ENCODE assay signal across 9 mouse cellular contexts in the genomic region with DNA sequence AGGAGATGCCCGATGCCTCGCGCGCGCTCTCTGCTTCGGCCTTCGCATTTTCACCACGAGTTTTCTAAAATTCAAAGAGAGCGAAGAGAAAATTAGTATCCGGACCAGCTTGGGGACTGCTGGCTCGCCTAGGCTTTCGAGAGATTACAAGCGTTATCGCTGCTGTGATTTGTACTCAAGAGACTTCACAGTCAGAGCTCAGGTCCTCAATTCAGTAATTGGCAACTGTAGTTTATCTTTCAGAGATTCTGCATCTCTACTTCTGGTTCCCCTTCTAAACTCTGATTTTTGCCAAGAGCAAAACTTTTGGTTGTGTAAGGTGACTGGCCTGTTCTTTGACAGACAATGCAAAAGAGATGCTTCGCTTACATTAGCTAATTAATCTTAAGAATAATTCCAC. TPM values are rescaled to one million over a fixed set of nuclear protein-coding genes. Genes with fewer than 3 reads are reported as not detected.
A peak's percentile ranks its signal among the peaks of the same experiment; 100 is the strongest.
DNase-seq lines count a peak whose midpoint lies in the region; ATAC-seq and TF ChIP-seq lines count a peak whose summit lies in the region.
"Had no signal": no experiment of that assay in that cellular context is flagged by ENCODE, and none has a peak within 500 bp of the region (broad histone marks: within the 10 kb centered on the region; RNA-seq: fewer than 3 reads in every experiment).

No protein-coding gene starts in this region.

- peak overlapping the region; percentile 98 for H3K27ac ChIP-seq in heart, embryonic 12.5 days (ENCODE audit: poor library complexity, severe bottlenecking)
- H3K27ac ChIP-seq in hindbrain, embryonic 11.5 days (ENCODE audit: low read depth, low read length) = peak overlapping the region; percentile 92

- no peaks in the 10 kb centered on the region for H3K27me3 ChIP-seq in heart, embryonic 12.5 days (replicated peaks)
- no peaks in the 10 kb centered on the region for H3K27me3 ChIP-seq in G1E (ENCODE audit: insufficient read depth, low read length)
- H3K27me3 ChIP-seq in hindbrain, embryonic 11.5 days (ENCODE audit: control insufficient read depth, insufficient read depth, low read length) = no peaks in the 10 kb centered on the region

- WGBS in heart, embryonic 12.5 days = 4% methylated on average over 15 of the region's 15 CpGs
- 7% methylated on average over 15 of the region's 15 CpGs for WGBS in hindbrain, embryonic 11.5 days

- H3K4me2 ChIP-seq in heart, embryonic 12.5 days = peak overlapping the region; percentile 70
- peak overlapping the region; percentile 42 for H3K4me2 ChIP-seq in hindbrain, embryonic 11.5 days (replicated peaks; ENCODE audit: low read depth, low read length)

- H3K4me1 ChIP-seq in heart, embryonic 12.5 days (replicated peaks) = peaks cover 6% of the 10 kb centered on the region
- H3K4me1 ChIP-seq in G1E (ENCODE audit: insufficient read depth, low read depth, low read length) = peaks cover 32% of the 10 kb centered on the region
- no peaks in the 10 kb centered on the region for H3K4me1 ChIP-seq in hindbrain, embryonic 11.5 days (replicated peaks; ENCODE audit: control insufficient read depth, insufficient read depth, low read length)

- no peak for TF ChIP-seq CTCF in G1E (IDR thresholded peaks at IDR 0.05; ENCODE audit: low read depth, low read length)

- no peak for DNase-seq in heart, postnatal 4 days
- no peak for DNase-seq in G1E (ENCODE audit: low spot score)
- no peak for DNase-seq in hindbrain, embryonic 11.5 days (ENCODE audit: low spot score)
- no peak for DNase-seq in ovary, postnatal 36 days (ENCODE audit: low spot score)
- no peak for DNase-seq in left cerebral cortex, adult 18-20 months (ENCODE audit: low spot score in 2 of 2)
- DNase-seq in layer of hippocampus, postnatal 10 days (ENCODE audit: low spot score in 2 of 2) = no peak

- H3K9me3 ChIP-seq in heart, embryonic 12.5 days (replicated peaks) = no peaks in the 10 kb centered on the region
- no peaks in the 10 kb centered on the region for H3K9me3 ChIP-seq in G1E (replicated peaks)
- no peaks in the 10 kb centered on the region for H3K9me3 ChIP-seq in hindbrain, embryonic 11.5 days (ENCODE audit: control insufficient read depth, low read length)

- 0 out of 2 replicates have a peak, but pooled peaks cover 3% of the 10 kb centered on the region for H3K36me3 ChIP-seq in heart, embryonic 12.5 days
- peaks cover 2% of the 10 kb centered on the region for H3K36me3 ChIP-seq in G1E (replicated peaks)
- no peaks in the 10 kb centered on the region for H3K36me3 ChIP-seq in hindbrain, embryonic 11.5 days (ENCODE audit: control insufficient read depth, insufficient read depth, low read length)

- H3K9ac ChIP-seq in heart, embryonic 12.5 days = peak overlapping the region; percentile 88
- peak overlapping the region; percentile 74 for H3K9ac ChIP-seq in hindbrain, embryonic 11.5 days (ENCODE audit: low read depth, low read length)

- ATAC-seq in heart, embryonic 12.5 days (ENCODE audit: insufficient number of reproducible peaks, low FRiP score) = peak; percentile 2; the same call in 1 of the 2 replicates
- ATAC-seq in G1E (ENCODE audit: extremely low read depth, insufficient number of reproducible peaks, low FRiP score, poor library complexity, severe bottlenecking) = no peak
- ATAC-seq in hindbrain, embryonic 11.5 days (ENCODE audit: low FRiP score) = no peak
- ATAC-seq in megakaryocyte-erythroid progenitor cell, adult 5-6 weeks (replicated peaks; ENCODE audit: low FRiP score, low TSS enrichment, poor library complexity, severe bottlenecking) = peak; percentile 8

- peak overlapping the region; percentile 82 for H3K4me3 ChIP-seq in heart, embryonic 12.5 days
- H3K4me3 ChIP-seq in G1E (ENCODE audit: low read depth, low read length) = peak overlapping the region; percentile 89
- H3K4me3 ChIP-seq in hindbrain, embryonic 11.5 days (ENCODE audit: low read depth, low read length) = peak overlapping the region; percentile 59

RNA-seq across cellular contexts. Expression of gene Zfyve16, which starts 0.6 kb away (rescaled TPM):
- polyA plus RNA-seq in heart, embryonic 12.5 days (2016; fragmentation: Nextera tagmentation; extraction: Ambion mirVana) = 11.5 and 13.5 TPM in 2 replicates
- total RNA-seq in heart, postnatal 4 days (2021) = 10 to 100 TPM; 19.2 to 20.3 TPM
- total RNA-seq in G1E (2014; fragmentation: Nextera tagmentation) = 31.1 and 40.0 TPM in 2 replicates
- total RNA-seq in G1E (2017) = 11.9 and 15.5 TPM in 2 replicates
- polyA plus RNA-seq in G1E (2012) = 0.67 and 1.0 TPM in 2 replicates
- polyA plus RNA-seq in hindbrain, embryonic 11.5 days (2014; fragmentation: Nextera tagmentation; extraction: Ambion mirVana) = 10.6 and 15.5 TPM in 2 replicates
- 4.7 and 6.5 TPM in 2 replicates for total RNA-seq in megakaryocyte-erythroid progenitor cell, adult 5-6 weeks (2014; fragmentation: Nextera tagmentation)
- total RNA-seq in megakaryocyte-erythroid progenitor cell, adult 5-6 weeks (2017) = 4.0 and 5.9 TPM in 2 replicates
- 10 to 100 TPM; 14.0 to 18.0 TPM for total RNA-seq in left cerebral cortex, adult 18-20 months (2021)
- 10 to 100 TPM; 24.9 to 29.5 TPM for total RNA-seq in layer of hippocampus, postnatal 10 days (2021)

RNA-seq across cellular contexts. Expression of gene Spz1, which starts 44.7 kb away (rescaled TPM):
- not detected in 2 replicates for polyA plus RNA-seq in heart, embryonic 12.5 days (2016; fragmentation: Nextera tagmentation; extraction: Ambion mirVana)
- total RNA-seq in heart, postnatal 4 days (2021) = not detected
- not detected in 2 replicates for total RNA-seq in G1E (2014; fragmentation: Nextera tagmentation)
- 0.11 TPM in 1 of 2 replicates, not detected in the other for total RNA-seq in G1E (2017)
- not detected in 2 replicates for polyA plus RNA-seq in G1E (2012)
- polyA plus RNA-seq in hindbrain, embryonic 11.5 days (2014; fragmentation: Nextera tagmentation; extraction: Ambion mirVana) = not detected in 2 replicates
- not detected in 2 replicates for total RNA-seq in megakaryocyte-erythroid progenitor cell, adult 5-6 weeks (2014; fragmentation: Nextera tagmentation)
- total RNA-seq in megakaryocyte-erythroid progenitor cell, adult 5-6 weeks (2017) = not detected in 2 replicates
- not detected for total RNA-seq in left cerebral cortex, adult 18-20 months (2021)
- not detected for total RNA-seq in layer of hippocampus, postnatal 10 days (2021)
- total RNA-seq: gastrocnemius, postnatal 10 days had no signal

RNA-seq across cellular contexts. Expression of gene Fam151b, which starts 47.4 kb away (rescaled TPM):
- not detected in 2 replicates for polyA plus RNA-seq in heart, embryonic 12.5 days (2016; fragmentation: Nextera tagmentation; extraction: Ambion mirVana)
- 1 to 10 TPM; 2.6 to 3.4 TPM for total RNA-seq in heart, postnatal 4 days (2021)
- total RNA-seq in G1E (2014; fragmentation: Nextera tagmentation) (not detected in 2 replicates), G1E (2017) (0.11 TPM in 1 of 2 replicates, not detected in the other)
- polyA plus RNA-seq in G1E (2012) = not detected in 2 replicates
- 0.14 TPM in 1 of 2 replicates, not detected in the other for polyA plus RNA-seq in hindbrain, embryonic 11.5 days (2014; fragmentation: Nextera tagmentation; extraction: Ambion mirVana)
- 0.84 and 4.3 TPM in 2 replicates for total RNA-seq in megakaryocyte-erythroid progenitor cell, adult 5-6 weeks (2014; fragmentation: Nextera tagmentation)
- 1.4 and 11.3 TPM in 2 replicates for total RNA-seq in megakaryocyte-erythroid progenitor cell, adult 5-6 weeks (2017)
- 10 to 100 TPM; 10.6 to 11.8 TPM for total RNA-seq in left cerebral cortex, adult 18-20 months (2021)
- 10 to 100 TPM in 1 of 2 experiments, 1 to 10 TPM in 1; 8.6 to 10.1 TPM for total RNA-seq in layer of hippocampus, postnatal 10 days (2021)

Comparison
In these comparisons a context has a peak if more than half of its experiments do, and no peak if none do; other contexts are left out.
1. ATAC-seq: peak in heart, embryonic 12.5 days (single experiment) and megakaryocyte-erythroid progenitor cell, adult 5-6 weeks (single experiment); none in G1E (single experiment) and hindbrain, embryonic 11.5 days (single experiment).
2. Peak in every context shown above with its lines, with median percentiles within 50 percentile points of each other: H3K4me3 ChIP-seq.